Mouse (Mus musculus): ENCODE data around the gene Lin7a.

DNA sequence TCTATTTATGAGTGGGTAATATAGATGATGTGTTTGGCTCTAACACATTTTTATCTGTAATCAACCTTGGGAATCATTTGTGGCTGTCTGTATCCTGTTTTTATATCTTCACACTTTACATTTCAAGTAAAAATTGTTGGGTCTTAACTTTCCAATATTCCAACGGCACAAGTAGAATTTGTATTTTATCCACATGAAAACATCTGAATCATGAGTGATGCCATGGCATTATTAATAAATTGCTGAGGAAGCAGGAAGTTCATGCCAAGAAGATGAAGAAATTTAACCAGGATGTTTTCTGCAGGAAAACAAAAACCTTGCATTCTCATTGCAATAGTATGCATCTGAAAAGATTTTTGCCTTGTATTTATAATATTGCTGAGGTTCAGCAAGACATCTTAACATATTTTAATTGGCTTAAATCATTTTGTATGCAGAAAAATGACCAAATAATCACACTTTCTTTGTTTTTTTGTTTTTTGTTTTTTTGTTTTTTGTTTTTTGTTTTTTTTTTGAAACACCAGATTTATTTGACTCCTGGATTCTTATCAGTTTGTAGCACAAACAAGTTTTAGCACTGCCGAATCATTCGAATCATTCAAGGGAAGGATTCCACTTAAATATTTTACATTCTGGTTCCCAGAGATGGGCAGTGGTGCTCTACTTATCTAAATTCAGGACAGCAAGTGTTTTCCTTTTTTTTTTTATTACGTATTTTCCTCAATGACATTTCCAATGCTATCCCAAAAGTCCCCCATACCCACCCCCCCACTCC lies 18.1 kb upstream of the Lin7a start:
- TF ChIP-seq CTCF (IDR thresholded peaks at IDR 0.05; ENCODE audit: borderline replicate concordance, insufficient read depth, low read length) (no peak), POLR2A (IDR thresholded peaks at IDR 0.05; ENCODE audit: low read depth, low read length) (no peak)

All from embryonic fibroblast, embryonic 13.5 days (primary cell).